Mouse (Mus musculus) kidney, adult 2 months (tissue): Measurements from ENCODE around the gene Ror1.

Experiments
- CTCF ChIP-seq: fragments of 200-500 bp; conservative IDR thresholded peaks from 2 replicates; pipeline ENCODE4 v1.5.1; 2011; ENCODE audit warnings: low read depth, mild to moderate bottlenecking, control low read depth, low read length, moderate library complexity, mixed read lengths; ENCODE audit not compliant: insufficient read depth, insufficient read length
- POLR2A ChIP-seq: fragments of 200-500 bp; IDR thresholded peaks from one replicate; pipeline ENCODE4 v1.6.1; 2011; ENCODE audit warnings: low read depth, low read length, control low read depth

GRCm38 (mm10) chr4:100201322-100201721 is 105.7 kb downstream of the Ror1 start:
- no peak for TF ChIP-seq POLR2A
- TF ChIP-seq CTCF = no peak
